In genomic region chr12:73894838-73895237, GRCm38 (mm10) we compare ENCODE assay signal across 22 mouse cellular contexts. TPM values are rescaled to one million over a fixed set of nuclear protein-coding genes. Genes with fewer than 3 reads are reported as not detected.
DNase-seq lines count a peak whose midpoint lies in the region; ATAC-seq lines count a peak whose summit lies in the region.
"Had no signal": no experiment of that assay in that cellular context is flagged by ENCODE, and none has a peak within 500 bp of the region (broad histone marks: within the 10 kb centered on the region; RNA-seq: fewer than 3 reads in every experiment).

No protein-coding gene starts in this region.

- peak; percentile 69 for DNase-seq in adrenal gland, adult 2 months
- DNase-seq in adrenal gland, postnatal 4 days (ENCODE audit: low spot score in 2 of 2): no peak
- DNase-seq in heart, adult 11 months: peak; percentile 56
- peak; percentile 84 for DNase-seq in gonadal fat pad, adult 2 months (ENCODE audit: low read depth)
- no peak for DNase-seq in thymus, postnatal 10 days (ENCODE audit: low spot score in 2 of 2)
- DNase-seq: cerebellum, adult 8-10 months; cerebellum, postnatal 14 days; gastrocnemius, adult 2 months; gastrocnemius, postnatal 36 days; heart, adult 2 months; kidney, adult 8-10 months had no signal

- no peak overlapping the region for H3K9ac ChIP-seq in heart, embryonic 12.5 days
- no peak overlapping the region for H3K9ac ChIP-seq in embryonic facial prominence, embryonic 13.5 days
- no peak overlapping the region for H3K9ac ChIP-seq in intestine, embryonic 16.5 days (ENCODE audit: low read depth, low read length)
- H3K9ac ChIP-seq: hindbrain, embryonic 14.5 days; intestine, embryonic 15.5 days had no signal

- H3K9me3 ChIP-seq in heart, embryonic 12.5 days (replicated peaks): no peaks in the 10 kb centered on the region
- H3K9me3 ChIP-seq in embryonic facial prominence, embryonic 13.5 days: no peaks in the 10 kb centered on the region
- H3K9me3 ChIP-seq in intestine, embryonic 16.5 days (ENCODE audit: control insufficient read depth, low read length): no peaks in the 10 kb centered on the region
- H3K9me3 ChIP-seq: forebrain, embryonic 10.5 days; hindbrain, embryonic 10.5 days; intestine, embryonic 15.5 days had no signal

- ATAC-seq in heart, embryonic 12.5 days (ENCODE audit: insufficient number of reproducible peaks, low FRiP score): no peak
- ATAC-seq in embryonic facial prominence, embryonic 13.5 days (ENCODE audit: insufficient number of reproducible peaks, insufficient read depth, low FRiP score, low TSS enrichment, low read depth): no peak
- no peak for ATAC-seq in intestine, embryonic 16.5 days
- ATAC-seq: forebrain, embryonic 14.5 days; intestine, embryonic 15.5 days had no signal

- no peak overlapping the region for H3K4me3 ChIP-seq in heart, embryonic 12.5 days
- H3K4me3 ChIP-seq in embryonic facial prominence, embryonic 13.5 days: no peak overlapping the region
- no peak overlapping the region for H3K4me3 ChIP-seq in intestine, embryonic 16.5 days (ENCODE audit: low read length)
- H3K4me3 ChIP-seq: forebrain, embryonic 10.5 days; gastrocnemius, adult 2 months; heart, adult 2 months; hindbrain, embryonic 10.5 days; intestine, embryonic 15.5 days had no signal

- no peaks in the 10 kb centered on the region; the same call in 1 of the 2 replicates for H3K4me1 ChIP-seq in heart, embryonic 12.5 days (replicated peaks)
- H3K4me1 ChIP-seq in embryonic facial prominence, embryonic 13.5 days: peaks cover 17% of the 10 kb centered on the region
- no peaks in the 10 kb centered on the region for H3K4me1 ChIP-seq in intestine, embryonic 16.5 days (ENCODE audit: control insufficient read depth, insufficient read depth, low read length)
- H3K4me1 ChIP-seq: hindbrain, embryonic 10.5 days; intestine, embryonic 15.5 days had no signal

- H3K36me3 ChIP-seq in heart, embryonic 12.5 days: no peaks in the 10 kb centered on the region
- H3K36me3 ChIP-seq in embryonic facial prominence, embryonic 13.5 days: no peaks in the 10 kb centered on the region
- no peaks in the 10 kb centered on the region for H3K36me3 ChIP-seq in intestine, embryonic 16.5 days (ENCODE audit: control insufficient read depth, insufficient read depth, low read length)
- H3K36me3 ChIP-seq: forebrain, embryonic 10.5 days; hindbrain, embryonic 10.5 days; intestine, embryonic 15.5 days had no signal

- H3K4me2 ChIP-seq in heart, embryonic 12.5 days: no peak overlapping the region
- no peak overlapping the region for H3K4me2 ChIP-seq in embryonic facial prominence, embryonic 13.5 days
- no peak overlapping the region for H3K4me2 ChIP-seq in intestine, embryonic 16.5 days (ENCODE audit: low read depth, low read length)
- H3K4me2 ChIP-seq: heart, embryonic 11.5 days; hindbrain, embryonic 14.5 days; intestine, embryonic 15.5 days had no signal

- no peaks in the 10 kb centered on the region for H3K27me3 ChIP-seq in heart, embryonic 12.5 days (replicated peaks)
- no peaks in the 10 kb centered on the region for H3K27me3 ChIP-seq in embryonic facial prominence, embryonic 13.5 days
- H3K27me3 ChIP-seq in intestine, embryonic 16.5 days (replicated peaks; ENCODE audit: control insufficient read depth, insufficient read depth, low read length): no peaks in the 10 kb centered on the region
- H3K27me3 ChIP-seq: CH12.LX; intestine, embryonic 15.5 days had no signal

- H3K27ac ChIP-seq in heart, embryonic 12.5 days (ENCODE audit: poor library complexity, severe bottlenecking): no peak overlapping the region
- peak overlapping the region; percentile 68 for H3K27ac ChIP-seq in embryonic facial prominence, embryonic 13.5 days
- H3K27ac ChIP-seq in intestine, embryonic 16.5 days (ENCODE audit: low read length): no peak overlapping the region
- H3K27ac ChIP-seq: forebrain, embryonic 10.5 days; gastrocnemius, adult 2 months; heart, adult 2 months; hindbrain, embryonic 10.5 days; hindbrain, embryonic 14.5 days; intestine, embryonic 15.5 days had no signal

- WGBS in heart, embryonic 12.5 days: 65% methylated on average over 6 of the region's 6 CpGs
- 64% methylated on average over 6 of the region's 6 CpGs for WGBS in embryonic facial prominence, embryonic 13.5 days
- WGBS in intestine, embryonic 16.5 days: 73% methylated on average over 6 of the region's 6 CpGs

RNA-seq across cellular contexts. Expression of gene Hif1a, which starts 6.3 kb away (rescaled TPM):
- 10 to 100 TPM; 58.1 to 58.5 TPM for total RNA-seq in adrenal gland, adult 2 months (2021)
- polyA plus RNA-seq in adrenal gland, adult 2 months (2012; rRNA removed): 31.6 and 42.5 TPM in 2 replicates
- 10 to 100 TPM; 74.4 to 77.5 TPM for total RNA-seq in adrenal gland, postnatal 4 days (2021)
- 219 and 235 TPM in 2 replicates for polyA plus RNA-seq in heart, embryonic 12.5 days (2016; fragmentation: Nextera tagmentation; extraction: Ambion mirVana)
- polyA plus RNA-seq in embryonic facial prominence, embryonic 13.5 days (2015; fragmentation: Nextera tagmentation; extraction: Ambion mirVana): 105 and 118 TPM in 2 replicates
- 24.0 and 27.5 TPM in 2 replicates for polyA plus RNA-seq in gonadal fat pad, adult 2 months (2012; rRNA removed)
- polyA plus RNA-seq in intestine, embryonic 16.5 days (2015; fragmentation: Nextera tagmentation; extraction: Ambion mirVana): 37.5 and 43.5 TPM in 2 replicates

RNA-seq across cellular contexts. Expression of gene Gm49321, which starts 42.6 kb away (rescaled TPM):
- total RNA-seq in adrenal gland, adult 2 months (2021): 1 to 10 TPM; 5.6 to 7.4 TPM
- polyA plus RNA-seq in adrenal gland, adult 2 months (2012; rRNA removed): not detected in 2 replicates
- total RNA-seq in adrenal gland, postnatal 4 days (2021): 1 to 10 TPM; 4.9 to 8.1 TPM
- polyA plus RNA-seq in heart, embryonic 12.5 days (2016; fragmentation: Nextera tagmentation; extraction: Ambion mirVana): 7.8 and 10.7 TPM in 2 replicates
- 14.3 and 17.3 TPM in 2 replicates for polyA plus RNA-seq in embryonic facial prominence, embryonic 13.5 days (2015; fragmentation: Nextera tagmentation; extraction: Ambion mirVana)
- polyA plus RNA-seq in gonadal fat pad, adult 2 months (2012; rRNA removed): not detected in 2 replicates
- 8.1 and 11.4 TPM in 2 replicates for polyA plus RNA-seq in intestine, embryonic 16.5 days (2015; fragmentation: Nextera tagmentation; extraction: Ambion mirVana)
- total RNA-seq: CH12.LX had no signal
- polyA plus RNA-seq: cortical plate, adult 2 months; heart, adult 2 months had no signal

Comparison
In these comparisons a context has a peak if more than half of its experiments do, and no peak if none do; other contexts are left out.
1. DNase-seq: peak in adrenal gland, adult 2 months (single experiment), heart, adult 11 months (single experiment) and gonadal fat pad, adult 2 months (single experiment); none in adrenal gland, postnatal 4 days (0 of 2) and thymus, postnatal 10 days (0 of 2).